Mouse (Mus musculus) adrenal gland, adult 18-20 months (tissue): ENCODE results near the gene Lrrc71. TPM values are rescaled to one million over a fixed set of nuclear protein-coding genes. Genes with fewer than 3 reads are reported as not detected.

ENCODE experiments used
- DNase-seq, 2 experiments: peaks; one replicate each; pipeline ENCODE4 v3.0.0; 2021 to 2022; ENCODE audit warnings: low spot score in 2 of 2
- total RNA-seq, 2 experiments: library from RNA; stranded (reverse); gene quantifications; 1 replicate in 1 of 2; 2 replicates in 1 of 2; pipeline ENCODE4 v1.2.3; 2021

Lrrc71 gene
- total RNA-seq, 2 experiments from 2014 or later = 0.38 to 0.63 TPM

DNA sequence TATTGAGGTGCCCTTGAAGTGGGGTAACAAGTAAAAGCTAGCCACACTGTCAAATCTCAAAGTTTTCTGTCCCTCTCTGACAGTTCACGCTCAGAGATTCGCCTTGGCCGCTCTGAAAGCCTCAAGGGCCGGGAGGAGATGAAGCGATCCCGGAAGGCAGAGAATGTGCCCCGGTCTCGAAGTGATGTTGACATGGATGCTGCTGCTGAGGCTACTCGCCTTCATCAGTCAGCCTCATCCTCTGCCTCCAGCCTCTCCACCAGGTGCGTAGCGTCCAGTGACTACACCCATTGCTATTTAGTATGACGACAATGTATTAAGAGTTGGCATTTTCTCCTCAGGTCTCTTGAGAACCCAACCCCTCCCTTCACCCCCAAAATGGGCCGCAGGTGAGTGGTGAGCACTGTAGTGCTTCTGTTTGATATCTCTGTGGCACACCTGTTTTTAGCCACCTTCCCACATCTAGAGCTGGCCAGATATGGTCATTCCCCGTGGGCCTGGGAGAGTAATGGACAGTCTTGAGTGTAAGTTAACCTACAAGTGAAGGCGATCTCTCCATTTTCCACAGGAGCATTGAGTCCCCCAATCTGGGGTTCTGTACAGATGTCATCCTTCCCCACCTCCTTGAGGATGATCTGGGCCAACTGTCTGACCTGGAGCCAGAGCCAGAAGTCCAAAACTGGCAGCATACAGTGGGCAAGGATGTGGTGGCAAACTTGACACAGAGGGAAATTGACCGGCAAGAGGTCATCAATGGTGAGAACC is 22.8 kb downstream of the Lrrc71 start:
- peak in 1 of 2 experiments; percentile 15 for DNase-seq

DNA sequence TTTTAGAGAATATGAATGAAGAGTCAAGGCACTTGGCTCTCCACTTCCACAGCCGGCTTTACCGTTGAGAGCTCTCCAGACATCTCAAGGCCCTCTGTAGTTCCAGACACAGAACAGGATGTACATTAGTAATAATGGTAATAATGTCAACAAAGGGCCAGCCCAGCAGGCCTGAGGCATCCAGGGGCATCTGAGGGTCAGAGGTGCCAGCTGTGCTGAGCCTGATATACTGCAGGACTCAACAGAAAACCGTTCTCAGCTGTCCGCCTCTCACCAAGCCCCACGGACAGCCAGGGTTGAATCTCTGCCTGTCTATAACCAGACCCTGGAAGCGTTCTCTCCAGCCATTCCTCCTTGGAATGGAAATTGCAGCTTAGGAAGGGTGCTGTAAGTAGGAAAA is 23.9 kb downstream of the Lrrc71 start:
- peak in 1 of 2 experiments; percentile 17 for DNase-seq

DNA sequence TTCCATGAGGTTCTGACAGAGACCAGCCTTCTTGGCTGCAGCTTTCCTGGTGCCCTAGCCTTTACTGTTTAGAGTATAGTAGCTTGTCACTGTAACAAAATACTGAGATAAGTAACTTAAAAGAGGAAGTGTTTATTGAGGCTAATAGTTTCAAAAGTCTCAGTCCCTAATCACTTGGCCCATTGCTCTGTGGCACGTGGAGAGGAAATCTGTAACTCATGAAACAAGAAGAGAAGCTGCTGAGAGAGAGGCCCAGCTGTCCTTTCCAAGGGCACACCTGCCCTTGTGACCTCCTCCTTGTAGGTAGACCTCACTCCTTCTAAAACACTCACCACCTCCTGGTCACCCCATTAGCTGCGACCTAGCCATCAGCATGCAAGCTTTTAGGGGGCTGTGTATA is 29.9 kb downstream of the Lrrc71 start:
- DNase-seq = no peak

Other genes starting within 250 kb of the Lrrc71 start
- gene Etv3, start 223.2 kb downstream of the Lrrc71 start, total RNA-seq = 10 to 100 TPM; 21.1 to 27.1 TPM
- gene Arhgef11, start 131.1 kb downstream of the Lrrc71 start, total RNA-seq = 10 to 100 TPM; 29.7 to 35.8 TPM
- gene Ntrk1, start 46.5 kb upstream of the Lrrc71 start, total RNA-seq = 10 to 100 TPM in 1 of 2 experiments, 1 to 10 TPM in 1; 7.1 to 12.5 TPM
- 1 to 10 TPM in 1 of 2 experiments, under 1 TPM in 1; 0.76 to 1.2 TPM for gene Insrr, start 48.3 kb upstream of the Lrrc71 start, total RNA-seq
- gene Pear1, start 75.7 kb upstream of the Lrrc71 start, total RNA-seq = 10 to 100 TPM; 20.0 to 20.8 TPM
- under 1 TPM; 0.33 to 0.80 TPM for gene Sh2d2a, start 98.1 kb upstream of the Lrrc71 start, total RNA-seq
- 10 to 100 TPM; 48.6 to 51.3 TPM for gene Prcc, start 137.0 kb upstream of the Lrrc71 start, total RNA-seq
- gene Hdgf, start 157.7 kb upstream of the Lrrc71 start, total RNA-seq = 100 to 1,000 TPM; 176 to 184 TPM
- gene Mrpl24, start 170.9 kb upstream of the Lrrc71 start, total RNA-seq = 100 to 1,000 TPM; 111 to 121 TPM
- 10 to 100 TPM; 19.4 to 20.6 TPM for gene Isg20l2, start 181.7 kb upstream of the Lrrc71 start, total RNA-seq
- 10 to 100 TPM; 14.7 to 21.9 TPM for gene Rrnad1, start 182.1 kb upstream of the Lrrc71 start, total RNA-seq
- gene Crabp2, start 200.0 kb upstream of the Lrrc71 start, total RNA-seq = under 1 TPM in 1 of 2 experiments, not detected in 1; 0.33 TPM
- gene Nes, start 222.5 kb upstream of the Lrrc71 start, total RNA-seq = 10 to 100 TPM in 1 of 2 experiments, 1 to 10 TPM in 1; 5.9 to 19.4 TPM